Mouse (Mus musculus): ENCODE results near the gene Ifnar1.

DNA sequence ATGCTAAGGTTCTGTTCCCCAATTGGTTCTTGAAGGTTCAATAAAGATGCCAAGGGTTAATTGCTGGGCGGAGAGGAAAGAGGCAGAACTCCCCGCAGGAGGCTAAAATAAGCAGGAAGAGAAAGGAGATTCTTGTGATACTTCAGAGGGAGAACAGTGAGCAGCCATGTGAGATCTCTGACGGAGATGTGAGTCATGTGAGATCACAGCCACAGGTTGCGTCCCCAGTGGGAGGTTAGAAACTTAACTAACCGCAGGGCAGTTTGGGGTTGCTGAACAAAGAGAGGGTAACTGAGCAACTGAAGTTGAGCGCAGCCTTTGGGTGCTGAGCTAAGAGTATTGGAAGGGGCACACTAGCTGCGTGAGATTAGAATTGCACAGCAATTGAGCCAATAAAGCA, 9.3 kb upstream of the Ifnar1 start:
- TF ChIP-seq POLR2A (IDR thresholded peaks at IDR 0.05; ENCODE audit: extremely low read depth, insufficient read depth, low read length) (no peak), CTCF (IDR thresholded peaks at IDR 0.05; ENCODE audit: extremely low read depth, insufficient read depth, low read length) (no peak)

Measured in cortical plate, adult 2 months (tissue).